Mouse (Mus musculus): Measurements from ENCODE around the gene Tbxas1. TPM values are rescaled to one million over a fixed set of nuclear protein-coding genes. Genes with fewer than 3 reads are reported as not detected.

Gene Tbxas1
- polyA plus RNA-seq, 1 experiment from 2014 or later: 1.5 TPM

- Histone ChIP-seq H3K4me1 (replicated peaks; ENCODE audit: control insufficient read depth, insufficient read depth, low read length) (no peaks in the 10 kb centered on the region), H3K36me3 (ENCODE audit: control insufficient read depth, insufficient read depth, low read length) (no peaks in the 10 kb centered on the region), H3K27me3 (ENCODE audit: control insufficient read depth, insufficient read depth, low read length) (no peaks in the 10 kb centered on the region), H3K27ac (ENCODE audit: low read depth, low read length) (no peak overlapping the region), H3K4me3 (ENCODE audit: low read depth, low read length) (no peak overlapping the region), H3K4me2 (ENCODE audit: low read depth, low read length, severe bottlenecking) (no peak overlapping the region), H3K9ac (ENCODE audit: low read length) (no peak overlapping the region), H3K9me3 (ENCODE audit: control insufficient read depth, low read length) (no peaks in the 10 kb centered on the region)
- WGBS: 91% methylated on average over 2 of the region's 3 CpGs
- ATAC-seq (replicated peaks; ENCODE audit: low FRiP score) (no peak), DNase-seq (ENCODE audit: low spot score) (no peak)
Measured at GRCm38 (mm10) chr6:38960367-38960766, 85.2 kb downstream of the Tbxas1 start.

DNA sequence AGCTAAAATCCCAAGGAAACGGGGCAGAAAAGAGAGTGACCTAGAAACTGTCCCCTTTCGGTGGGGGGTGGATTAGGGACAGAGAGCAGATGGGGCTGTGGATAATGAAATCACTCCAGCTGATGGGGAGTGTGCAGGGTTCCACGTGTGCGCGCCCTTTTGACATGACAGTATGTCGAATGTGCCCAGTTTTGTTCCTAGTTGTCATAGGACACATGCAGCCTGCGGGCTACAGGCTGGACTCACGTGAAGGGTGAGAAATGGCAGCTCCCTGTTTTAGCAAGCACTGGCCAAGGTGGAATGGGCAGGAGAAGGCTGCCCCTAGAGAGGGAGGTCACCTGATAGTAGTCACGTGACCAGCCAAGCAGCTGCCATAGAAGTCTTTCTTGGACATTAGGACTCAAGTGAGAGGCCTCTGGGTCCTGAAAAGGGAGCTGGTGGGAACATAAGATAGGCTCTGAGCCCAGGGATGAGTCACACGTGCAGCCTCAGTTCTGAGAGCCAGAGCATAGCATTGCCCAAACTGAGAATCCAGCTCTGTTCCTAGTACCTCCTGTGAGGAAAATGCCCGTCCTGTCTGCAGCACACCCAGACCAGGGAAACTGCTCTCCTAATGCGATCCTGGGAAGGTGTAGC lies 85.7 kb downstream of the Tbxas1 start:
- Histone ChIP-seq H3K9ac (ENCODE audit: low read length) (no peak overlapping the region), H3K9me3 (ENCODE audit: control insufficient read depth, low read length) (no peaks in the 10 kb centered on the region), H3K27me3 (ENCODE audit: control insufficient read depth, insufficient read depth, low read length) (no peaks in the 10 kb centered on the region), H3K27ac (ENCODE audit: low read depth, low read length) (no peak overlapping the region), H3K4me2 (ENCODE audit: low read depth, low read length, severe bottlenecking) (no peak overlapping the region), H3K4me3 (ENCODE audit: low read depth, low read length) (no peak overlapping the region), H3K4me1 (replicated peaks; ENCODE audit: control insufficient read depth, insufficient read depth, low read length) (no peaks in the 10 kb centered on the region), H3K36me3 (ENCODE audit: control insufficient read depth, insufficient read depth, low read length) (no peaks in the 10 kb centered on the region)
- ATAC-seq (replicated peaks; ENCODE audit: low FRiP score) (no peak), DNase-seq (ENCODE audit: low spot score) (no peak)
- WGBS: 68% methylated on average over 12 of the region's 12 CpGs

- no peak overlapping the region for H3K9ac ChIP-seq (ENCODE audit: low read length)
- H3K27ac ChIP-seq (ENCODE audit: low read depth, low read length): no peak overlapping the region
- H3K4me3 ChIP-seq (ENCODE audit: low read depth, low read length): no peak overlapping the region
- H3K4me1 ChIP-seq (replicated peaks; ENCODE audit: control insufficient read depth, insufficient read depth, low read length): no peaks in the 10 kb centered on the region
- DNase-seq (ENCODE audit: low spot score) (no peak), ATAC-seq (replicated peaks; ENCODE audit: low FRiP score) (no peak)
- no peaks in the 10 kb centered on the region for H3K36me3 ChIP-seq (ENCODE audit: control insufficient read depth, insufficient read depth, low read length)
- no peak overlapping the region for H3K4me2 ChIP-seq (ENCODE audit: low read depth, low read length, severe bottlenecking)
- no peaks in the 10 kb centered on the region for H3K27me3 ChIP-seq (ENCODE audit: control insufficient read depth, insufficient read depth, low read length)
- 70% methylated on average over 8 of the region's 8 CpGs for WGBS
- no peaks in the 10 kb centered on the region for H3K9me3 ChIP-seq (ENCODE audit: control insufficient read depth, low read length)
Measured at GRCm38 (mm10) chr6:38961427-38962033, 86.3 kb downstream of the Tbxas1 start.

DNA sequence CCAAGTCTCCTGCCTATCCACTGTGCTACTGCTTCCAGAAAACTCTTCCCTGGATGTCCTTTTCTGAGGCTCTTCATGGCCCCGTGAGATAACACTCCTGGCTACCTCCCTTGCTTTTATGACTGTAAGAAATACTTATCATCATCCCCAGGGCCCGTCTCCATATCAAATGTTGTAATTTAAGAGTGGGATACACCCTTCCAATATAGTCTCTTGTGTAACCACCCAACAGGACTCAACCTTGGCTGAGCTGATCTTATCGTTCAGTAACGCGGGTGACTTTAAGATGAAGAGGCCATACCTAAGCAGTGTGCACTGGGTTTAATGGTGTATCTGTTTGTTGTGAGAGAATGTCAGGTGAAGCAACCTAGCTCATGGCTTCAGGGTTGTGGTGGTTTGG lies 91.6 kb downstream of the Tbxas1 start:
- no peaks in the 10 kb centered on the region for H3K4me1 ChIP-seq (replicated peaks; ENCODE audit: control insufficient read depth, insufficient read depth, low read length)
- WGBS: 92% methylated on average over 5 of the region's 5 CpGs
- no peak overlapping the region for H3K4me3 ChIP-seq (ENCODE audit: low read depth, low read length)
- no peaks in the 10 kb centered on the region for H3K9me3 ChIP-seq (ENCODE audit: control insufficient read depth, low read length)
- H3K36me3 ChIP-seq (ENCODE audit: control insufficient read depth, insufficient read depth, low read length): no peaks in the 10 kb centered on the region
- H3K4me2 ChIP-seq (ENCODE audit: low read depth, low read length, severe bottlenecking): no peak overlapping the region
- no peak overlapping the region for H3K27ac ChIP-seq (ENCODE audit: low read depth, low read length)
- no peak overlapping the region for H3K9ac ChIP-seq (ENCODE audit: low read length)
- H3K27me3 ChIP-seq (ENCODE audit: control insufficient read depth, insufficient read depth, low read length): no peaks in the 10 kb centered on the region
- no peak for ATAC-seq (replicated peaks; ENCODE audit: low FRiP score)
- no peak for DNase-seq (ENCODE audit: low spot score)

- ATAC-seq (replicated peaks; ENCODE audit: low FRiP score) (no peak), DNase-seq (ENCODE audit: low spot score) (no peak)
- Histone ChIP-seq H3K4me2 (ENCODE audit: low read depth, low read length, severe bottlenecking) (no peak overlapping the region), H3K4me3 (ENCODE audit: low read depth, low read length) (no peak overlapping the region), H3K36me3 (ENCODE audit: control insufficient read depth, insufficient read depth, low read length) (no peaks in the 10 kb centered on the region), H3K9ac (ENCODE audit: low read length) (no peak overlapping the region), H3K9me3 (ENCODE audit: control insufficient read depth, low read length) (no peaks in the 10 kb centered on the region), H3K27me3 (ENCODE audit: control insufficient read depth, insufficient read depth, low read length) (no peaks in the 10 kb centered on the region), H3K27ac (ENCODE audit: low read depth, low read length) (no peak overlapping the region), H3K4me1 (replicated peaks; ENCODE audit: control insufficient read depth, insufficient read depth, low read length) (no peaks in the 10 kb centered on the region)
- WGBS: 77% methylated on average over 6 of the region's 6 CpGs
Measured at GRCm38 (mm10) chr6:38967288-38967687, 92.1 kb downstream of the Tbxas1 start.

GRCm38 (mm10) chr6:38967988-38968387 lies 92.8 kb downstream of the Tbxas1 start:
- no peak overlapping the region for H3K4me2 ChIP-seq (ENCODE audit: low read depth, low read length, severe bottlenecking)
- no peak overlapping the region for H3K4me3 ChIP-seq (ENCODE audit: low read depth, low read length)
- no peak overlapping the region for H3K9ac ChIP-seq (ENCODE audit: low read length)
- no peaks in the 10 kb centered on the region for H3K36me3 ChIP-seq (ENCODE audit: control insufficient read depth, insufficient read depth, low read length)
- WGBS: 93% methylated on average over 5 of the region's 5 CpGs
- ATAC-seq (replicated peaks; ENCODE audit: low FRiP score): no peak
- H3K27ac ChIP-seq (ENCODE audit: low read depth, low read length): no peak overlapping the region
- H3K9me3 ChIP-seq (ENCODE audit: control insufficient read depth, low read length): no peaks in the 10 kb centered on the region
- no peaks in the 10 kb centered on the region for H3K27me3 ChIP-seq (ENCODE audit: control insufficient read depth, insufficient read depth, low read length)
- H3K4me1 ChIP-seq (replicated peaks; ENCODE audit: control insufficient read depth, insufficient read depth, low read length): no peaks in the 10 kb centered on the region
- no peak for DNase-seq (ENCODE audit: low spot score)

GRCm38 (mm10) chr6:38969944-38970740 lies 94.9 kb downstream of the Tbxas1 start:
- no peak overlapping the region for H3K9ac ChIP-seq (ENCODE audit: low read length)
- no peak overlapping the region for H3K27ac ChIP-seq (ENCODE audit: low read depth, low read length)
- DNase-seq (ENCODE audit: low spot score): no peak
- WGBS: 81% methylated on average over 6 of the region's 6 CpGs
- no peaks in the 10 kb centered on the region for H3K4me1 ChIP-seq (replicated peaks; ENCODE audit: control insufficient read depth, insufficient read depth, low read length)
- no peak overlapping the region for H3K4me3 ChIP-seq (ENCODE audit: low read depth, low read length)
- H3K27me3 ChIP-seq (ENCODE audit: control insufficient read depth, insufficient read depth, low read length): no peaks in the 10 kb centered on the region
- ATAC-seq (replicated peaks; ENCODE audit: low FRiP score): no peak
- H3K36me3 ChIP-seq (ENCODE audit: control insufficient read depth, insufficient read depth, low read length): no peaks in the 10 kb centered on the region
- no peaks in the 10 kb centered on the region for H3K9me3 ChIP-seq (ENCODE audit: control insufficient read depth, low read length)
- H3K4me2 ChIP-seq (ENCODE audit: low read depth, low read length, severe bottlenecking): no peak overlapping the region

GRCm38 (mm10) chr6:38970759-38971158 lies 95.6 kb downstream of the Tbxas1 start:
- 83% methylated on average over 6 of the region's 6 CpGs for WGBS
- ATAC-seq (replicated peaks; ENCODE audit: low FRiP score) (no peak), DNase-seq (ENCODE audit: low spot score) (no peak)
- Histone ChIP-seq H3K27ac (ENCODE audit: low read depth, low read length) (no peak overlapping the region), H3K4me1 (replicated peaks; ENCODE audit: control insufficient read depth, insufficient read depth, low read length) (no peaks in the 10 kb centered on the region), H3K4me3 (ENCODE audit: low read depth, low read length) (no peak overlapping the region), H3K9ac (ENCODE audit: low read length) (no peak overlapping the region), H3K9me3 (ENCODE audit: control insufficient read depth, low read length) (no peaks in the 10 kb centered on the region), H3K4me2 (ENCODE audit: low read depth, low read length, severe bottlenecking) (no peak overlapping the region), H3K36me3 (ENCODE audit: control insufficient read depth, insufficient read depth, low read length) (no peaks in the 10 kb centered on the region), H3K27me3 (ENCODE audit: control insufficient read depth, insufficient read depth, low read length) (no peaks in the 10 kb centered on the region)
